Mouse (Mus musculus) cerebellum, adult 2 months (tissue): Measurements from ENCODE around the gene 6030452D12Rik. TPM values are rescaled to one million over a fixed set of nuclear protein-coding genes. Genes with fewer than 3 reads are reported as not detected.

ENCODE experiments used
- DNase-seq, 2 experiments: peaks; one replicate each; pipeline ENCODE4 v3.0.0; 2021
- H3K27ac ChIP-seq: fragments of 200-500 bp; 2 replicates; pipeline ENCODE4 v1.5.1; 2012; ENCODE audit warnings: low read length, control low read depth, inconsistent platforms; ENCODE audit not compliant: insufficient read depth
- H3K27me3 ChIP-seq: fragments of 200-500 bp; 2 replicates; pipeline ENCODE4 v1.6.1; 2012; ENCODE audit warnings: inconsistent platforms, mild to moderate bottlenecking, low read length, moderate library complexity; ENCODE audit not compliant: control insufficient read depth, insufficient read depth
- H3K4me1 ChIP-seq: fragments of 200-500 bp; 2 replicates; pipeline ENCODE4 v1.6.1; 2011; ENCODE audit warnings: low read length; ENCODE audit not compliant: control insufficient read depth, insufficient read depth
- H3K4me3 ChIP-seq: fragments of 200-500 bp; replicated peaks from 2 replicates; pipeline ENCODE3; 2011; ENCODE audit warnings: mild to moderate bottlenecking, low read depth, low read length, control low read depth; ENCODE audit not compliant: insufficient read depth
- CTCF ChIP-seq: fragments of 200-500 bp; IDR thresholded peaks from 2 replicates; pipeline ENCODE4 v1.5.1; 2011; ENCODE audit warnings: low read depth, mild to moderate bottlenecking, control low read depth, low read length, moderate library complexity, borderline replicate concordance; ENCODE audit not compliant: insufficient read depth
- POLR2A ChIP-seq: fragments of 200-500 bp; IDR thresholded peaks from 2 replicates; pipeline ENCODE4 v1.6.1; 2011; ENCODE audit warnings: low read length, control low read depth, borderline replicate concordance; ENCODE audit not compliant: insufficient read depth
- WGBS: fragments of 180-500 bp; shearing (Covaris S2); methylation state at CpG from one replicate; pipeline ENCODE4 v1.1.7; 2018; 5-methylcytosine and 5-hydroxymethylcytosine counted together
- polyA plus RNA-seq: library from polyadenylated mRNA; depleted of rRNA; stranded (reverse); fragments of >200 nt; gene quantifications from 2 replicates; pipeline ENCODE4 v1.2.3, GENCODE M21; 2012

Gene 6030452D12Rik
- polyA plus RNA-seq, 1 experiment = not detected

DNA sequence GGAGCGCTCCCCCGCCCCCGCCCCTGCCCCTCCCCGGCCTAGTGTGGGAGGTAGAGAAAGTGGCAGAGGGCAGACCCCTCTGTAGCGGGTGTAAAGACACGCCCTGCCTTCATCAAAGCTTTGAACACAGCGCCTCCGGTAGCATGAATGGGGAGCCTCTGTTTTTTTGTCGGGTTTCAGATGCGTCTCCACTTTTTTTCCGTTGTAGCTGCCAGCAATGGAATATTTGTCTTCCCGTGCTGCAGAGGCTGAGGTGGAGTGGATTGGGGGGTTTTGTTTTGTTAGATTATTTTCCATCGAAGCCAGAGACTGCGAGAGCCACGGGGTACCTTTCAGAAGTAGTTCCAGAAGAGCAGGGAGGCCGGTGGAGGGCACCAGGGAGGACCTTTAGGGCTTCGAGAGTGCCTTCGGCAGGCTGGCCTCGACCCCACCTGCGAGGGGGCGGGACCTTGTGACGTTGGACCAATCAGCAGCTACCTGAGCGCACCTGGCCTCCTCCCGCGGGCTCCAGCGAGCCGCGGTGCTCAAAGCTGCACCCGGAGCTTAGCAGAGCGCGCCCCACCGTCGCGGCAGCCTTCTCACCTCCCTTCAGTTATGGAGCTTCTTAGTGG, 10.1 kb downstream of the 6030452D12Rik start, which contains the start of gene Cdh3:
Cdh3 (plus strand) TSS at position 527 of the 611 bp plus-strand sequence.
- WGBS = 1% methylated on average over 34 of the region's 34 CpGs
- H3K27me3 ChIP-seq = peaks cover 5% of the 10 kb centered on the region; the same call in 1 of the 2 replicates
- H3K4me3 ChIP-seq = no peak within 1 kb of the TSS
- H3K27ac ChIP-seq = no peak within 1 kb of the TSS
- DNase-seq = peak; percentile 18 to 27
- 0 out of 2 replicates have a peak, but pooled peaks cover 3% of the 10 kb centered on the region for H3K4me1 ChIP-seq
- no peak for TF ChIP-seq CTCF
- no peak for TF ChIP-seq POLR2A

DNA sequence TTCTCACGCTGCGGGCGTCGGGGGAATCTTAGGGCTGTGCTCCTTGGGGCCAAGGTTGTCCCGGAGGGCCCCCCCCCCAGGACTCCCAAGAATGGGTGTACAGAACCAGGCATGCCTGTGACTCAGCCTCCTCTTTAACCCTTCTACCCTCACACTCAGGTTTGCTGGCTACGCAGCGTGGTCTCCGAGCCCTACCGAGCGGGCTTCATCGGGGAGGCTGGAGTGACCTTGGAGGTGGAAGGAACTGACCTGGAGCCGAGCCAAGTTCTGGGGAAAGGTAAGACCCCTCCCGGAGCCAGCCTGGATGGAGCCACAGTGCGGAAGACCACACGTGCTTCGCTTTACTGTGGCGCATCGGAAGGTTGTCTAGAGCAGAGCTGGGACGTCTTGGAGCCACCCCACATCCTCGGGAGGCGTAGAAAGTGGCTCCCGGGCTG, 10.8 kb downstream of the 6030452D12Rik start:
- 0 out of 2 replicates have a peak, but pooled peaks cover 3% of the 10 kb centered on the region for H3K4me1 ChIP-seq
- DNase-seq = no peak
- no peak for TF ChIP-seq POLR2A
- TF ChIP-seq CTCF = no peak
- H3K4me3 ChIP-seq = no peak overlapping the region
- no peak overlapping the region for H3K27ac ChIP-seq
- peaks cover 5% of the 10 kb centered on the region; the same call in 1 of the 2 replicates for H3K27me3 ChIP-seq
- WGBS = 3% methylated on average over 22 of the region's 22 CpGs

DNA sequence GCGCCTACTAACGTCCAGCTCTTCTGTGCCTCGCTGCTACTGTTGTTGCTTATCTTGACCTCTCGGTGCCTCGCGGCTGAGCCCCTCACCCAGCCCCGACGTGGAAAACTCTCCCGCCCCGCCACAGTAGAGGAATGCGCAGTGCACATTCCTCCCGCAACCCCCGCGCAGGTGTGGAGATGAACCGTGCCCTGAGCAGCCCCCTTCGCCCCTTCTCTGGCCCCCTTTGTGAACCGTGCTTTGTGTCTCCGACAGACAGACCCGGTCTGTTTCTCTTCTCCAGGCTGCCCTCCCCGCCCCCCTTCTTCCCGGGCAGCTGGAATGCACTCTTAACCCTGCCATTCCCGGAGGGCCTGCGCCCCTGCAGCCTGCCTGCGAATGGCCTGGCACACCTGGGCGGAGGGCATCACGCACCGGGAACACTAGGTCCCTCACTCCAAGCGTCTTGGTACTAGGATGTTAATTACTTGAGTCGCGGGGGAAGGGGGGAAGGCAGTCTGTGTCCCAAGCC, 11.3 kb downstream of the 6030452D12Rik start:
- Histone ChIP-seq H3K27me3 (peaks cover 5% of the 10 kb centered on the region; the same call in 1 of the 2 replicates), H3K4me1 (0 out of 2 replicates have a peak, but pooled peaks cover 3% of the 10 kb centered on the region), H3K27ac (no peak overlapping the region), H3K4me3 (no peak overlapping the region)
- under 1% methylated on average over 30 of the region's 30 CpGs for WGBS
- DNase-seq = no peak
- TF ChIP-seq POLR2A (no peak), CTCF (no peak)

DNA sequence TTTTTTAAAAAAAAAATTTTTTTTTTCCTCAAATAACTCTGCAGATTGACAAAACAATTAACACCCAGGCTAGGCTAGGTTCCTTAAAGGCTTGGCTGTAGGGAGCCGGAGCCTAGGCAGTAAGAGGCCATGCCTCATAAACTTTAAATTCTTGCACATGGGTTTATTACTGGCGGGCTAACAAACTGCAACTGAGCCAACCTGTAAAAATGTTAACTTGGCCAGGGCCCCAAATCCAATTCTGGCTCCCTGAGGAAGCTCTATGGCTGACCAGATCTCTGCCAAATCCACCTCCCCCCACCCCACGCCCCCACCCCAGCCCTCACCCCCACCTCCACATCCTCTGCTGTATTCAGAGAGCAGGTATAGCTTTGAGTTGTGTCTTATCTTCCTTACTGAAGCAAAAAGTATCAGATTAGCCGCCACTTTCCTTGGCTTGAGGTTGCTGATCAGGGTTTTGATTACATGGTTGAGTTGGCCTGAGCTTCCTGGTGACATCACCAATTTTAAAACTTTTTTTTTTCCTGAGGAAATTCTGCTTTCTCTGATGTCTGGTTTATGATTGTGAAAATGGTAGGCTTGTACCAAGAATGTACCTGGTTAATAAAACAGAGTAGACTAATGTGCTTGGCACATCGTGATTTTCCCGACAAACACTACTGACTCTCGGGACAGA, 12.3 kb downstream of the 6030452D12Rik start:
- H3K4me3 ChIP-seq = no peak overlapping the region
- no peak overlapping the region for H3K27ac ChIP-seq
- TF ChIP-seq POLR2A (no peak), CTCF (no peak)
- 43% methylated on average over 7 of the region's 7 CpGs for WGBS
- DNase-seq = no peak
- H3K27me3 ChIP-seq = peaks cover 5% of the 10 kb centered on the region; the same call in 1 of the 2 replicates
- 0 out of 2 replicates have a peak, but pooled peaks cover 3% of the 10 kb centered on the region for H3K4me1 ChIP-seq

DNA sequence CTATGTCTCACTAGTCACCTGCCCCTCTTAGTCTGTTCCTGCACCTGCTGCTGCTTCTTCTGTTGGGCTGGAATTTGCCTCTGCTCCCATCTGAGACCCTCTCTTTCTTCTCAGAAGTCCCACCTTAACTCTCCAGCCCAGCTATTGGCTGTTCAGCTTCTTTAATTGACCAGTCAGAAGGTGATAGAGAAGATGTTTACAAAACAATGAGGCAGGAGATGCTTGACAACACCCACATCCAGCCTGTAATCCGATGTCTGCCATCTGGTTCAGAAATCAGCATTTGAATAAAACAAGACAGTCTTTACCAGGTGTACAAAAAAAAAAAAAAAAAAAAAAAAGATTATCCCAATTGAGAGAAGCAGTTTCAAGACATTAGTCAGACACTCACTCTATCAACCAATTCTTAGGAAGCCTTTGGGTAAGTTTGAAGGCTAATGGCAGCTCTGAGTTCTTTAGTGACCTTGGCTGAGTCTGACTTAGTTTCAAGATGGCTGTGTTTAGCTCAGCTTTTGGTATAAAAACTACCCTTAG, 15.7 kb downstream of the 6030452D12Rik start:
- Histone ChIP-seq H3K27me3 (peaks cover 3% of the 10 kb centered on the region; the same call in 1 of the 2 replicates), H3K27ac (no peak overlapping the region), H3K4me3 (no peak overlapping the region), H3K4me1 (0 out of 2 replicates have a peak, but pooled peaks cover 3% of the 10 kb centered on the region)
- TF ChIP-seq CTCF (no peak), POLR2A (no peak)
- 60% methylated on average over 1 of the region's 1 CpGs for WGBS
- DNase-seq = no peak

DNA sequence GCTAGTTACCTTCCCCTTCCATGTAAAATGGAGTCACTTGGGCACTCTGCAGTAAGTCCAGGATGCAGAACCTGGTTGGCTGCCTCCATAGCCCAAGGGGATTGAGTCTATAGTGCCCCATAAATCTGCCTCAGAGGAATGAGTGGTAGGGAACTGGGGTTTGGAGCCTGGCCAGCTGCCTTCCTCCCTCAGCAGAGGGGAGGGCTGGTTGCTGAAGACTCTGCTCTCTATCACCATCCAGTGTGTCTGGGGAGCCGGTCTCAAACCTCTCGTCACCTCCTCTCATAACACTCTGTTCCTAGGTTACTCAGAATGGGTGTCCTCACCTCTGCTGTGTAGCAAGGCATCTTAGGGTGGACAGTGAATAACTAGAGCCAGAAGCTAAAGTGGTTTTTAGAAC, 16.3 kb downstream of the 6030452D12Rik start:
- Histone ChIP-seq H3K27me3 (peaks cover 3% of the 10 kb centered on the region; the same call in 1 of the 2 replicates), H3K4me1 (0 out of 2 replicates have a peak, but pooled peaks cover 3% of the 10 kb centered on the region), H3K27ac (no peak overlapping the region), H3K4me3 (no peak overlapping the region)
- TF ChIP-seq CTCF (no peak), POLR2A (no peak)
- WGBS = 63% methylated on average over 2 of the region's 2 CpGs
- no peak for DNase-seq

DNA sequence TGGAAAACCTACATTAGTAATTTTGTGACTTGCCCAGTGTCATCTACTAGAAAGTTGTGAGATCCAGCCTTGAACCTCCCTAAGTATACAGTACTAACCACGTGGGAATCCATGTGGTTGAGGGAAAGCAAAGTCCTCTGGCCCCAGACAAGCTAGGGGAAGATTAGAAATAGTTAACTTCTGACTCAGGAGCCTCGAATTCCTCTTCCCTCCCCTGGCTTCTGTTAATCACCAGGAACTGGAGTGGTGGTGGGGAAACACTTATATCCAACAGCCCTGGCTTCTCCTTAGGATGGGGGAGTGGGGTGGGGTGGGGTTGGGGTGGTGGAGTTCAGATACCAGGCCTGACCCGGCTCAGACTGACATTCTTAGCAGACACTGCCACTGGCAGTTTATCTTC, 18.4 kb downstream of the 6030452D12Rik start:
- DNase-seq = no peak
- TF ChIP-seq POLR2A (no peak), CTCF (no peak)
- H3K27ac ChIP-seq = no peak overlapping the region
- H3K27me3 ChIP-seq = no peaks in the 10 kb centered on the region
- 52% methylated on average over 3 of the region's 3 CpGs for WGBS
- no peak overlapping the region for H3K4me3 ChIP-seq
- no peaks in the 10 kb centered on the region for H3K4me1 ChIP-seq
